Comparison of ENCODE assay signal across 8 mouse cellular contexts in the genomic region with DNA sequence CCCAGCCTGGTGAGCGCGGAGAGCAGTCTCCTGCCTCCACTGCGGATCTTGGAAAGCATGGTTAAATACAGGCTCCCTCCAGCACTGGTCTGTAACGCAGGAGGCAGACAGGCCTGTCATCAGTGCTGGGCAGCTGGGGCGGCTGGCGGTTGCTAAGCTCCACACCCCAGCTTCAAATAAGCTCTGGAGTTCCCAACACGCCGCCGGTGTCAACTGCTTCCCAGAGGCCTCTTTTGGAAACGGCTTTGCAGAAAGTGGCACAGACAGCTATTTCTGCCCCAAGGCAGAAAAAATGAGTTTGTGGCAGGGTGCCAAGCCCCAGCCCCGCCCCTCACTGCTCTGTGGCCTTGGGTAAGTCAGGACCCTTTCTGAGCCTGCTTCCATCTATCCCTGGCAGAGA.
DNase-seq lines count a peak whose midpoint lies in the region; ATAC-seq and TF ChIP-seq lines count a peak whose summit lies in the region.

No protein-coding gene starts in this region.

- H3K36me3 ChIP-seq in forebrain, embryonic 11.5 days (ENCODE audit: control insufficient read depth, insufficient read depth, low read length) = no peaks in the 10 kb centered on the region
- H3K36me3 ChIP-seq in forebrain, embryonic 10.5 days (replicated peaks) = no peaks in the 10 kb centered on the region

- intact Hi-C loops in left cerebral cortex, adult 2 months (cut with DNase I) = no loop called here

- no peak overlapping the region; the same call in 1 of the 2 replicates for H3K27ac ChIP-seq in forebrain, embryonic 11.5 days (ENCODE audit: low read depth, low read length)
- no peak overlapping the region for H3K27ac ChIP-seq in forebrain, embryonic 10.5 days
- H3K27ac ChIP-seq in left cerebral cortex, adult 2 months = peak overlapping the region; percentile 75
- H3K27ac ChIP-seq in cerebellum, adult 2 months (ENCODE audit: insufficient read depth, low read length) = no peak overlapping the region

- WGBS in forebrain, embryonic 11.5 days = 56% methylated on average over 11 of the region's 11 CpGs
- WGBS in forebrain, embryonic 10.5 days = 73% methylated on average over 11 of the region's 11 CpGs
- 39% methylated on average over 11 of the region's 11 CpGs for WGBS in cerebellum, adult 2 months

- no peaks in the 10 kb centered on the region for H3K27me3 ChIP-seq in forebrain, embryonic 11.5 days (ENCODE audit: control insufficient read depth, insufficient read depth, low read length)
- H3K27me3 ChIP-seq in forebrain, embryonic 10.5 days (ENCODE audit: poor library complexity, severe bottlenecking) = peaks cover 3% of the 10 kb centered on the region
- no peaks in the 10 kb centered on the region for H3K27me3 ChIP-seq in cerebellum, adult 2 months (ENCODE audit: control insufficient read depth, insufficient read depth, low read length)

- TF ChIP-seq POLR2A in cerebellum, adult 2 months (IDR thresholded peaks at IDR 0.05; ENCODE audit: borderline replicate concordance, insufficient read depth, low read length) = no peak

- ATAC-seq in forebrain, embryonic 11.5 days (replicated peaks; ENCODE audit: low FRiP score) = no peak
- ATAC-seq in CD4-positive, CD25-positive, alpha-beta regulatory T cell, adult 4 months = no peak

- H3K4me1 ChIP-seq in forebrain, embryonic 11.5 days (replicated peaks; ENCODE audit: control insufficient read depth, insufficient read depth, low read length) = no peaks in the 10 kb centered on the region; the same call in 1 of the 2 replicates
- peaks cover 31% of the 10 kb centered on the region for H3K4me1 ChIP-seq in forebrain, embryonic 10.5 days
- H3K4me1 ChIP-seq in cerebellum, adult 2 months (ENCODE audit: control insufficient read depth, insufficient read depth, low read length) = no peaks in the 10 kb centered on the region; the same call in 1 of the 2 replicates

- H3K9ac ChIP-seq in forebrain, embryonic 11.5 days (ENCODE audit: low read length) = no peak overlapping the region

- no peak overlapping the region for H3K4me2 ChIP-seq in forebrain, embryonic 11.5 days (ENCODE audit: low read depth, low read length, severe bottlenecking)

- no peak for TF ChIP-seq CTCF in left cerebral cortex, adult 2 months (IDR thresholded peaks at IDR 0.05)
- no peak for TF ChIP-seq CTCF in cerebellum, adult 2 months (IDR thresholded peaks at IDR 0.05; ENCODE audit: borderline replicate concordance, insufficient read depth, low read depth, low read length)

- H3K9me3 ChIP-seq in forebrain, embryonic 11.5 days (ENCODE audit: control insufficient read depth, low read length) = no peaks in the 10 kb centered on the region
- H3K9me3 ChIP-seq in forebrain, embryonic 10.5 days = no peaks in the 10 kb centered on the region

- H3K4me3 ChIP-seq in forebrain, embryonic 11.5 days (ENCODE audit: low read depth, low read length) = no peak overlapping the region
- no peak overlapping the region for H3K4me3 ChIP-seq in forebrain, embryonic 10.5 days
- H3K4me3 ChIP-seq in left cerebral cortex, adult 2 months = no peak overlapping the region
- H3K4me3 ChIP-seq in cerebellum, adult 2 months (replicated peaks; ENCODE audit: insufficient read depth, low read depth, low read length) = no peak overlapping the region

- DNase-seq in forebrain, embryonic 11.5 days (ENCODE audit: low spot score) = peak; percentile 62
- DNase-seq in forebrain, embryonic 10.5 days (ENCODE audit: extremely low spot score, low spot score) = no peak
- DNase-seq in ovary, adult 18-20 months (ENCODE audit: low spot score) = peak; percentile 41
- no peak for DNase-seq in ovary, postnatal 14 days (ENCODE audit: low spot score)
- no peak for DNase-seq in left cerebral cortex, adult 2 months (ENCODE audit: extremely low spot score in 1 of 2, low spot score in 2 of 2)
- DNase-seq in right cerebral cortex, postnatal 25 days = peak; percentile 54
- no peak for DNase-seq in cerebellum, adult 2 months

Comparison
In these comparisons a context has a peak if more than half of its experiments do, and no peak if none do; other contexts are left out.
1. DNase-seq: peak in forebrain, embryonic 11.5 days (single experiment), ovary, adult 18-20 months (single experiment) and right cerebral cortex, postnatal 25 days (single experiment); none in forebrain, embryonic 10.5 days (single experiment), ovary, postnatal 14 days (single experiment), left cerebral cortex, adult 2 months (0 of 2) and cerebellum, adult 2 months (0 of 2).